Mouse (Mus musculus) MEL (cell line): ENCODE measurements around the gene C1ra. TPM values are rescaled to one million over a fixed set of nuclear protein-coding genes. Genes with fewer than 3 reads are reported as not detected.
A peak's percentile ranks its signal among the peaks of the same experiment; 100 is the strongest.

Experiments
- DNase-seq: peaks from one replicate; pipeline ENCODE4 v3.0.0; 2011; ENCODE audit warnings: low read depth, low spot score
- H3K27ac ChIP-seq: 2 replicates; pipeline ENCODE4 v1.5.1; 2012; ENCODE audit warnings: low read depth, mild to moderate bottlenecking, control low read depth, low read length, moderate library complexity; ENCODE audit not compliant: control insufficient read depth
- H3K27me3 ChIP-seq, 2 experiments: fragments of 150-350 bp in 1 of 2; sonication (generic) in 1 of 2; 2 replicates each; pipeline ENCODE4 v1.6.1; 2012; ENCODE audit warnings: low read length in 2 of 2, mild to moderate bottlenecking in 2 of 2, improper control_type of control experiment in 1 of 2, moderate library complexity in 1 of 2; ENCODE audit not compliant: insufficient read depth in 2 of 2, control insufficient read depth in 1 of 2
- H3K36me3 ChIP-seq, 2 experiments: 2 replicates each; pipeline ENCODE4 v1.6.1; 2012 to 2014; ENCODE audit warnings: low read length in 2 of 2, improper control_type of control experiment in 1 of 2, inconsistent platforms in 1 of 2, mild to moderate bottlenecking in 1 of 2; ENCODE audit not compliant: insufficient read depth in 2 of 2, control insufficient read depth in 1 of 2
- H3K4me1 ChIP-seq, 2 experiments: fragments of 150-350 bp in 1 of 2; sonication (generic) in 1 of 2; 2 replicates each; pipeline ENCODE4 v1.6.1; 2012; ENCODE audit warnings: low read length in 2 of 2, improper control_type of control experiment in 1 of 2, mild to moderate bottlenecking in 1 of 2; ENCODE audit not compliant: insufficient read depth in 2 of 2, control insufficient read depth in 1 of 2
- H3K4me3 ChIP-seq, 2 experiments: fragments of 150-350 bp in 1 of 2; sonication (generic) in 1 of 2; 2 replicates each; pipeline ENCODE4 v1.5.1; 2012; ENCODE audit warnings: low read depth in 2 of 2, low read length in 2 of 2, mild to moderate bottlenecking in 2 of 2, moderate library complexity in 2 of 2, control low read depth in 1 of 2, improper control_type of control experiment in 1 of 2; ENCODE audit not compliant: control insufficient read depth in 1 of 2, insufficient read depth in 1 of 2
- H3K79me2 ChIP-seq: 2 replicates; pipeline ENCODE4 v1.6.1; 2012; ENCODE audit warnings: mild to moderate bottlenecking, low read length, moderate library complexity; ENCODE audit not compliant: control insufficient read depth, poor library complexity, insufficient read depth
- H3K9ac ChIP-seq: 2 replicates; pipeline ENCODE4 v1.6.1; 2012; ENCODE audit warnings: low read depth, mild to moderate bottlenecking, control low read depth, low read length, moderate library complexity; ENCODE audit not compliant: control insufficient read depth, poor library complexity, severe bottlenecking
- H3K9me3 ChIP-seq: fragments of 150-350 bp; sonication (generic); replicated peaks from 2 replicates; pipeline ENCODE4 v1.6.1; 2012; ENCODE audit warnings: mild to moderate bottlenecking, low read length, improper control_type of control experiment, moderate library complexity; ENCODE audit not compliant: insufficient read depth
- BHLHE40 ChIP-seq: IDR thresholded peaks from 2 replicates; pipeline ENCODE4 v1.6.1; 2012; ENCODE audit warnings: low read depth, mild to moderate bottlenecking, inconsistent platforms, low read length, improper control_type of control experiment, borderline replicate concordance
- EP300 ChIP-seq, 2 experiments: IDR thresholded peaks; 2 replicates each; pipeline ENCODE4 v1.6.1; 2011; ENCODE audit warnings: improper control_type of control experiment in 2 of 2, low read length in 2 of 2, low read depth in 1 of 2, mild to moderate bottlenecking in 1 of 2
- GABPA ChIP-seq: IDR thresholded peaks from 2 replicates; pipeline ENCODE4 v1.6.1; 2012; ENCODE audit warnings: low read depth, mild to moderate bottlenecking, inconsistent platforms, low read length, improper control_type of control experiment, moderate library complexity
- JUND ChIP-seq: IDR thresholded peaks from 2 replicates; pipeline ENCODE4 v1.6.1; 2011; ENCODE audit warnings: low read depth, mild to moderate bottlenecking, improper control_type of control experiment, low read length
- MXI1 ChIP-seq: IDR thresholded peaks from 2 replicates; pipeline ENCODE4 v1.6.1; 2011; ENCODE audit warnings: mild to moderate bottlenecking, low read depth, low read length, improper control_type of control experiment
- NELFE ChIP-seq: IDR thresholded peaks from 2 replicates; pipeline ENCODE4 v1.6.1; 2011; ENCODE audit warnings: low read depth, low read length, improper control_type of control experiment
- POLR2A ChIP-seq, 2 experiments: IDR thresholded peaks; 2 replicates each; pipeline ENCODE4 v1.6.1; 2011 to 2012; ENCODE audit warnings: low read length in 2 of 2, mild to moderate bottlenecking in 2 of 2, control low read depth in 1 of 2, improper control_type of control experiment in 1 of 2, low read depth in 1 of 2, moderate library complexity in 1 of 2; ENCODE audit not compliant: control insufficient read depth in 1 of 2, insufficient read depth in 1 of 2, poor library complexity in 1 of 2
- RCOR1 ChIP-seq: IDR thresholded peaks from 2 replicates; pipeline ENCODE4 v1.6.1; 2012; ENCODE audit warnings: low read depth, mild to moderate bottlenecking, inconsistent platforms, low read length, improper control_type of control experiment
- TCF12 ChIP-seq: IDR thresholded peaks from 2 replicates; pipeline ENCODE4 v1.6.1; 2014; ENCODE audit warnings: low read depth, mild to moderate bottlenecking, inconsistent platforms, low read length, improper control_type of control experiment, moderate library complexity
- UBTF ChIP-seq: IDR thresholded peaks from 2 replicates; pipeline ENCODE4 v1.6.1; 2012; ENCODE audit warnings: low read depth, mild to moderate bottlenecking, inconsistent platforms, low read length, improper control_type of control experiment, moderate library complexity, borderline replicate concordance; ENCODE audit not compliant: insufficient read depth
- ZKSCAN1 ChIP-seq: IDR thresholded peaks from 2 replicates; pipeline ENCODE4 v1.6.1; 2012; ENCODE audit warnings: low read depth, mild to moderate bottlenecking, inconsistent platforms, low read length, improper control_type of control experiment, moderate library complexity
- polyA plus RNA-seq, 2 experiments: library from polyadenylated mRNA; stranded (reverse) in 1 of 2; unstranded in 1 of 2; fragments of >175 nt in 1 of 2; fragments of >200 nt in 1 of 2; gene quantifications; 2 replicates each; pipeline versions ENCODE4 v1.2.1 to v1.2.4; 2012; ENCODE audit warnings: low replicate concordance in 2 of 2, low read depth in 1 of 2; ENCODE audit not compliant: insufficient read length in 2 of 2, insufficient read depth in 1 of 2, missing spikeins in 1 of 2
- total RNA-seq: library from RNA; depleted of rRNA; stranded (reverse); fragments of 300-350 nt; gene quantifications from 2 replicates; pipeline ENCODE4 v1.2.3, GENCODE M21; 2012

Gene C1ra
- total and polyA plus RNA-seq, 3 experiments, result 0.19 to 0.28 TPM; not detected in 1

DNA sequence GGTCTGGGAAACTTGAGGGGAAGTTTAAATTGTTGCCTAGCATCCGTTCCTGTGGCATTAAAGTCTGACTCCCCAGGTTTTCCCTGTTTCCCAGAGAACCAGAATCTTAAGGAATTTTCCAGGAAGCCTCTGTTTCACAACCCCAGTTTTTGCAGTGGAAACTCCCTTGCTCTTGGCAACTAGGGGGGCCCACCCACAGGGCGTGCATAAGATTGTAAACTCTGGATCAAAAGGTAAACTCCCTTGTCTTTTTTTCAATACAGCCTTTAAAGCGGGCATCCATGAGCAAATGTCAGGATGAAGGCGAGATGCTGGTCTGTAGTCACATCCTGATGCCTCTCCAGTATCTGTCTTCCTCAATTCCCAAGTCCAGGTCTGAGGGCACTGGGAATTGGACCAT is 10.7 kb upstream of the C1ra start:
- Histone ChIP-seq H3K79me2 (no peaks in the 10 kb centered on the region), H3K4me1 (peaks cover 0 to 15% of the 10 kb centered on the region in 2 experiments; a peak in 2 of 4 replicates), H3K27ac (no peak overlapping the region)
- DNase-seq, result no peak
- TF ChIP-seq JUND (no peak), GABPA (no peak), NELFE (no peak), RCOR1 (no peak), ZKSCAN1 (no peak)
- TF ChIP-seq, all 39 proteins: peak for 0
- Histone ChIP-seq H3K9me3 (no peaks in the 10 kb centered on the region), H3K36me3 (peaks cover 0 to 11% of the 10 kb centered on the region in 2 experiments; a peak in 2 of 4 replicates), H3K27me3 (no peaks in the 10 kb centered on the region), H3K4me3 (no peak overlapping the region), H3K9ac (no peak overlapping the region)

DNA sequence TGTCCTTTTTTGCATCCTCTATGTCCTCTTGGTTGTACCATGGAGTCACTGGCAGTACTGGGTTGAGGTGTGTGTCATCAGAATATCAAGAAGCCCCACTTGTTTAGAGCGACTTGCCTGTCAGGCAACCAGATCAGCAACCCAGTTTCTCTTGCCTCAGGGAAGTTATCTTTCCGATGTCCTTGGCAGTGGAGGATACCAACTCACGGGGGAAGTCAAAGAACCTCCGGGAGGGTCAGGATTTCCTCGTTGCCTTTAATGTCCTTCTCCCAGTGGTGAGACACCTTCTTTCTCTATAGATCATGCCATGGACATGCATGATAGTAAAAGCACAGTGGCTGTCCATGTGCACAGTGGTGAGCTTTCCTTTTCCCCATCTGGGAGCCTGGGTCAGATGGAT is 10.2 kb upstream of the C1ra start:
- no peak for DNase-seq
- Histone ChIP-seq H3K27me3 (no peaks in the 10 kb centered on the region), H3K4me3 (no peak overlapping the region)
- no peak for TF ChIP-seq BHLHE40
- no peak for TF ChIP-seq UBTF
- TF ChIP-seq POLR2A (IDR thresholded peaks at IDR 0.05; ENCODE audit: control insufficient read depth in 1 of 2, insufficient read depth in 1 of 2, low read depth in 1 of 2, low read length in 2 of 2, poor library complexity in 1 of 2), result no peak
- TF ChIP-seq TCF12, result no peak
- TF ChIP-seq, all 39 proteins: peak for 0
- Histone ChIP-seq H3K9ac (no peak overlapping the region), H3K36me3 (peaks cover 0 to 11% of the 10 kb centered on the region in 2 experiments; a peak in 2 of 4 replicates), H3K4me1 (peaks cover 0 to 15% of the 10 kb centered on the region in 2 experiments; a peak in 2 of 4 replicates), H3K9me3 (no peaks in the 10 kb centered on the region), H3K27ac (no peak overlapping the region), H3K79me2 (no peaks in the 10 kb centered on the region)

DNA sequence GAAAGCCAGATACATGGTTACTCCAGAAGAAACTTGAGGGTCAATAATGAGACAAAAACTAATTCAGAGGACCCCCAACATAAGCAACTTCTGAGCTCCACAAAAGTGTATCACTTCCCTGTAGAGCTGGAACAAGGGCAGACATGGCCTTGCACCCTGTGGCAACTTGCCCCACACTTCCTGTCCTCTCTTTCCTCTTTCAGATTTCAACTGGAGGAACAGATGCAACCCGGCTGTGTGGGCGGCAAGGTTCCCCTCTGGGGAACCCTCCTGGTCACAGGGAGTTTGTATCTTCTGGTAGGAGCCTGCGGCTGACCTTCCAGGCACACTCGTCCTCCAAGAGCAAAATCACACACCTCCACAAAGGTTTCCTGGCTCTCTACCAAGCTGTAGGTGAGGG is 7.2 kb upstream of the C1ra start:
- Histone ChIP-seq H3K27ac (no peak overlapping the region), H3K9me3 (no peaks in the 10 kb centered on the region), H3K79me2 (no peaks in the 10 kb centered on the region), H3K4me3 (no peak overlapping the region), H3K27me3 (no peaks in the 10 kb centered on the region), H3K9ac (no peak overlapping the region), H3K4me1 (peaks cover 0 to 8% of the 10 kb centered on the region in 2 experiments; a peak in 2 of 4 replicates), H3K36me3 (peaks cover 0 to 9% of the 10 kb centered on the region in 2 experiments; a peak in 2 of 4 replicates)
- DNase-seq, result peak; percentile 42
- TF ChIP-seq EP300 (IDR thresholded peaks at IDR 0.05; ENCODE audit: low read depth in 1 of 2, low read length in 2 of 2) (peak in 1 of 2 experiments; percentile 42; a peak in 2 of 4 replicates), MXI1 (no peak)
